ENCODE assay signal across 15 mouse cellular contexts in genomic region chr19:36860393-36860792, GRCm38 (mm10). TPM values are rescaled to one million over a fixed set of nuclear protein-coding genes. Genes with fewer than 3 reads are reported as not detected.
DNase-seq lines count a peak whose midpoint lies in the region.
"Had no signal": no experiment of that assay in that cellular context is flagged by ENCODE, and none has a peak within 500 bp of the region (broad histone marks: within the 10 kb centered on the region; RNA-seq: fewer than 3 reads in every experiment).

No protein-coding gene starts in this region.

- DNase-seq in adrenal gland, postnatal 14 days = peak; percentile 56
- no peak for DNase-seq in adrenal gland, adult 18-20 months (ENCODE audit: low spot score in 2 of 2)
- peak; percentile 14 to 16 for DNase-seq in urinary bladder, postnatal 36 days (ENCODE audit: low spot score in 2 of 2)
- DNase-seq in urinary bladder, postnatal 4 days (ENCODE audit: low spot score in 2 of 2) = no peak
- DNase-seq in adrenal gland, postnatal 36 days = peak; percentile 22 to 41
- DNase-seq in left cerebral cortex, postnatal 36 days (ENCODE audit: low spot score in 2 of 2) = no peak
- DNase-seq in yolk sac, embryonic 10.5 days (ENCODE audit: low spot score) = no peak
- DNase-seq: cerebellum, adult 2 months; cerebellum, postnatal 36 days; embryo, embryonic 11 days; gastrocnemius, postnatal 36 days; kidney, adult 8-10 months; kidney, postnatal 10 days; thymus, adult 18-20 months; thymus, postnatal 36 days had no signal

- intact Hi-C loops in left cerebral cortex, postnatal 36 days (cut with DNase I) = no loop called here

RNA-seq across cellular contexts. Expression of gene Tnks2, which starts 26.4 kb away (rescaled TPM):
- total RNA-seq in adrenal gland, postnatal 14 days (2021) = 111 and 124 TPM in 2 replicates
- 10 to 100 TPM; 97.4 TPM for total RNA-seq in adrenal gland, adult 18-20 months (2021)
- 100 to 1,000 TPM; 109 to 123 TPM for total RNA-seq in adrenal gland, postnatal 36 days (2021)
- 100 to 1,000 TPM; 117 to 119 TPM for total RNA-seq in left cerebral cortex, postnatal 36 days (2021)

RNA-seq across cellular contexts. Expression of gene Fgfbp3, which starts 59.0 kb away (rescaled TPM):
- 2.7 TPM in 2 replicates for total RNA-seq in adrenal gland, postnatal 14 days (2021)
- 1 to 10 TPM; 2.4 to 3.8 TPM for total RNA-seq in adrenal gland, adult 18-20 months (2021)
- 1 to 10 TPM; 2.8 to 3.7 TPM for total RNA-seq in adrenal gland, postnatal 36 days (2021)
- total RNA-seq in left cerebral cortex, postnatal 36 days (2021) = 1 to 10 TPM; 6.8 to 6.9 TPM

Comparison
In these comparisons a context has a peak if more than half of its experiments do, and no peak if none do; other contexts are left out.
1. DNase-seq: peak in adrenal gland, postnatal 14 days (single experiment), urinary bladder, postnatal 36 days (2 of 2) and adrenal gland, postnatal 36 days (2 of 2); none in adrenal gland, adult 18-20 months (0 of 2), urinary bladder, postnatal 4 days (0 of 2), left cerebral cortex, postnatal 36 days (0 of 2) and yolk sac, embryonic 10.5 days (single experiment).